Mouse (Mus musculus): ENCODE measurements at regions not wholly inside any gene's neighbourhood (a gene's known extent, or its start where the extent isn't known, plus 50 kb on each side); places are given as distances from the start of the nearest gene placed in this dataset.
A peak's percentile ranks its signal among the peaks of the same experiment; 100 is the strongest.

DNA sequence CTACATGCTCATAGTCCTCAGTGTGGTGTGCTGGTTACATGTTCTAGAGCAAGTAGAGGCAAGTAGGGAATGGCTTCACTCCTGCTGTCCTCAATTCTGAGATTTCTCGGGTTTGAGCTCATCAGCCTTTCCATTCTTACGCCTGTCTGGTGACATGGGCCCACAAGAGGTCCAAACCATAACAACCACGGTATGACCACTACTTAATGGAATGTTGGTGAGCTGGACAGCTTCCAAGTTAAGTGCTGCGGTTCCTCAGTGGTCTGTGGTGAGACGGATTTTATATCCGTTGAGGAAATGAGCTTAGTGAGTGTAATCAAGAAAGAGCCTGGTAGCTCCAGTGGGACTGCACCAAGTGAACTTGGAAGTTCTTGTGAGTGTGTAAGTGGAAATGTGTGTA lies 381.6 kb downstream of the 1810013L24Rik start:
- Histone ChIP-seq H3K27ac (replicated peaks; ENCODE audit: low read depth, low read length) (no peak overlapping the region), H3K36me3 (ENCODE audit: control insufficient read depth, insufficient read depth, low read length) (no peaks in the 10 kb centered on the region), H3K9me3 (ENCODE audit: control insufficient read depth, low read length) (no peaks in the 10 kb centered on the region), H3K4me3 (ENCODE audit: low read depth, low read length) (no peak overlapping the region), H3K4me1 (ENCODE audit: control insufficient read depth, insufficient read depth, low read length) (no peaks in the 10 kb centered on the region), H3K27me3 (ENCODE audit: control insufficient read depth, insufficient read depth, low read length) (no peaks in the 10 kb centered on the region), H3K4me2 (ENCODE audit: low read depth, severe bottlenecking) (no peak overlapping the region), H3K9ac (ENCODE audit: low read length) (no peak overlapping the region)
- ATAC-seq (ENCODE audit: insufficient number of reproducible peaks, low FRiP score, low TSS enrichment, low read depth) (no peak), DNase-seq (ENCODE audit: low spot score) (no peak)
- 86% methylated on average over 6 of the region's 6 CpGs for WGBS

DNA sequence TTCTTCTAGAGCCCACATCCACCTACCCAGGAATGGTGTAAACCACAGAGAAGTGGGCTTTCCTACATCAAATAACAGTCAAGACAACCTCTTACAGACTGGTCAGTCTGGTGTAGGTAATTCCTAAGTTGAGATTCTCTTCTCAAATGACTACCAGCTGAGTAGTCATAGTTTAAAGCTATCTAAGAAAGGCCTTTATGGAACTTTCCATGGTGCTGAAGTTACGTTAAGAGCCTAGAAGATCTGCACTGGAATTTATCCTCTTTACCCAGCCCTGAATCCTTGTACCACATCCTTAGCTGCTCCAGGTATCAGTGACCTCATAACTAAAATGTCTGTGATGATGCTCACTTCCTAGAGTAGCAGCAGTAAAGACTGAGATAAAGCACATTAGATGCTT lies 385.2 kb downstream of the 1810013L24Rik start:
- 58% methylated on average over 1 of the region's 1 CpGs for WGBS

DNA sequence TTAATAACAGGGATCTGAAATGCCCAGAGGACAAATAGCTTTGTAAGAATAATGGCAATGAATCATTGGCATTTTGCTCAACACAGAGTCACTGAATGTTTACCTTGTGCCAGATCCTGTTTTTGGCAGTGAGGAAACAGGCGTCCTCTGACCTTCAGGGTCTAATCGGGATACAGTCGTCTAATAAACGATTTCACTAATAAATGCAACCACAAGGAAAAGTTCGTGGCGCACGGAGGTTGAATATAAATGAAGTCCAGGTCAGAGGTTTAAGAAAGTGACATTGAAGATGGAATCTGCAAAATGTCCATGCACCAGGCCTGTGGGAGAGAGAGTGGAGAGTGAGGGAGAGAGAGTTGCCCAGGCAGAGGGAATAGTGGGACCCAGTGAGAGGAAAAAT lies 387.5 kb downstream of the 1810013L24Rik start:
- H3K9ac ChIP-seq (ENCODE audit: low read length): no peak overlapping the region
- no peak overlapping the region for H3K4me3 ChIP-seq (ENCODE audit: low read depth, low read length)
- H3K27ac ChIP-seq (replicated peaks; ENCODE audit: low read depth, low read length): no peak overlapping the region
- no peaks in the 10 kb centered on the region for H3K9me3 ChIP-seq (ENCODE audit: control insufficient read depth, low read length)
- 81% methylated on average over 7 of the region's 7 CpGs for WGBS
- H3K36me3 ChIP-seq (ENCODE audit: control insufficient read depth, insufficient read depth, low read length): no peaks in the 10 kb centered on the region
- ATAC-seq (ENCODE audit: insufficient number of reproducible peaks, low FRiP score, low TSS enrichment, low read depth): no peak
- no peaks in the 10 kb centered on the region for H3K4me1 ChIP-seq (ENCODE audit: control insufficient read depth, insufficient read depth, low read length)
- H3K4me2 ChIP-seq (ENCODE audit: low read depth, severe bottlenecking): no peak overlapping the region
- no peak for DNase-seq (ENCODE audit: low spot score)
- no peaks in the 10 kb centered on the region for H3K27me3 ChIP-seq (ENCODE audit: control insufficient read depth, insufficient read depth, low read length)

More for the DNA sequence above, 385.2 kb downstream of the 1810013L24Rik start:
- no peak overlapping the region for H3K27ac ChIP-seq (replicated peaks; ENCODE audit: low read depth, low read length)
- ATAC-seq (ENCODE audit: insufficient number of reproducible peaks, low FRiP score, low TSS enrichment, low read depth) (no peak), DNase-seq (ENCODE audit: low spot score) (no peak)
- no peaks in the 10 kb centered on the region for H3K9me3 ChIP-seq (ENCODE audit: control insufficient read depth, low read length)
- H3K27me3 ChIP-seq (ENCODE audit: control insufficient read depth, insufficient read depth, low read length): no peaks in the 10 kb centered on the region
- H3K4me1 ChIP-seq (ENCODE audit: control insufficient read depth, insufficient read depth, low read length): no peaks in the 10 kb centered on the region
- no peak overlapping the region for H3K4me3 ChIP-seq (ENCODE audit: low read depth, low read length)
- H3K9ac ChIP-seq (ENCODE audit: low read length): no peak overlapping the region
- H3K4me2 ChIP-seq (ENCODE audit: low read depth, severe bottlenecking): no peak overlapping the region
- H3K36me3 ChIP-seq (ENCODE audit: control insufficient read depth, insufficient read depth, low read length): no peaks in the 10 kb centered on the region

DNA sequence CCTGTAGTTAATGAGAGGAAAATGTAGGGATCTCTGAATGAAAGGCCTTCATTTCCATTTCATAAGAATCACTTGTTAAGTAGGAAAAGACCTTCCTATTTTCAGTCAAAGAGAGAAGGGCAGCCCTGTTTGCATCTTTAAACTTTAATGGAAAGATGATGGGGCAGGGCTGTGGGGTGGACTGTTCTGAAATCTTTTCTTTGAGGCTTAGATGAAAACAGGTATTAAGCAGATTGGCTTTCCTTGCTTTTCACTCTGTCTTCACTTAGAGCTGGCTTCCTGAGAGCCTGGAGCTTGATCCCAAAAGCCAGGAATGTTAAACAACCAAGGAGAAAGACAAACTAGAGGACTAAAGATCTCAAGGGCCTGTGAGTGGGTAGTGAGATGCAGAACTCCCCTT lies 400.3 kb downstream of the 1810013L24Rik start:
- H3K4me3 ChIP-seq (ENCODE audit: low read depth, low read length): no peak overlapping the region

DNA sequence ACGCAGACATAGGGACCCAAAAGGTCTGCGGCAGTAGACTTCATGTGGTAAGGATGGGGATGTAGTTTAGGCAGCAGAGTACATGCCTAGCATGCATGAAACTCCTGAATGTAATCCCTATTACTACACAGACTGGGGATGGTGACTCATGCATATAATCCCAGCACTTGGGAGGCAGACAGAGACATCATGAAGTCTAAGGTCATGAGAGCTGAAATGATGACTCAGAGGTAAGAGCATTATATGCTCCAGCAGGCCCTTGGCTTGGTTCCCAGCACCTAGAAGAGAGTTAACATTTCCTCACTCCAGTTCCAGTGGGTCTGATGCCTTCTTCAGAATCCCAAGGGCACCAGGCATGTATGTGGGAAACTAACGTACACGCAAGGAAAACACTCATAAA lies 412.2 kb downstream of the 1810013L24Rik start:
- no peak overlapping the region for H3K9ac ChIP-seq (ENCODE audit: low read length)

More for the DNA sequence above, 400.3 kb downstream of the 1810013L24Rik start:
- H3K9me3 ChIP-seq (ENCODE audit: control insufficient read depth, low read length): no peaks in the 10 kb centered on the region
- no peaks in the 10 kb centered on the region for H3K36me3 ChIP-seq (ENCODE audit: control insufficient read depth, insufficient read depth, low read length)
- H3K9ac ChIP-seq (ENCODE audit: low read length): no peak overlapping the region
- H3K4me1 ChIP-seq (ENCODE audit: control insufficient read depth, insufficient read depth, low read length): no peaks in the 10 kb centered on the region
- no peak for DNase-seq (ENCODE audit: low spot score)
- no peak for ATAC-seq (ENCODE audit: insufficient number of reproducible peaks, low FRiP score, low TSS enrichment, low read depth)
- H3K4me2 ChIP-seq (ENCODE audit: low read depth, severe bottlenecking): no peak overlapping the region
- H3K27me3 ChIP-seq (ENCODE audit: control insufficient read depth, insufficient read depth, low read length): no peaks in the 10 kb centered on the region
- H3K27ac ChIP-seq (replicated peaks; ENCODE audit: low read depth, low read length): no peak overlapping the region

DNA sequence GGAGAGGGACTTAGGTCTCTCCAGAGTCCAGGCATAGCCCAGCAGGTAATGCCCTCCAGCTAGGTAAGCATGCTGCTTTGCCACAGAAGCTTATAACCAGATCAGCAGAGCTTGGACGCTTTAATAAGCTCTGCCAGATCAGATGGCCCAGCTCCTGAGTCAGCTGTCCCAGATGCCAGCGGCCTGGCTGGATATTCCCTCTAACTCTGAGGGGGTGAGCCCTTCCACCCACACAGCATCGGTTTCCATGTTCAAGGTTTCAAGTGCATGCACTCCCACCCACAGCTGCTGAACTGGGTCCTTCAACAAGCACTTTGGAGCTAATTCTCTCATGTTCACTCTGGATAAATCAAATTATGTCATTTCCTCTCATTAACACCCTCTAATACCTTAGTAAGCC lies 417.3 kb downstream of the 1810013L24Rik start:
- H3K27ac ChIP-seq (replicated peaks; ENCODE audit: low read depth, low read length): no peak overlapping the region
- no peak overlapping the region for H3K4me2 ChIP-seq (ENCODE audit: low read depth, severe bottlenecking)
- WGBS: 34% methylated on average over 3 of the region's 3 CpGs
- peak; percentile 31 for DNase-seq (ENCODE audit: low spot score)
- no peaks in the 10 kb centered on the region for H3K27me3 ChIP-seq (ENCODE audit: control insufficient read depth, insufficient read depth, low read length)
- no peak overlapping the region for H3K4me3 ChIP-seq (ENCODE audit: low read depth, low read length)
- H3K9me3 ChIP-seq (ENCODE audit: control insufficient read depth, low read length): no peaks in the 10 kb centered on the region
- no peaks in the 10 kb centered on the region for H3K36me3 ChIP-seq (ENCODE audit: control insufficient read depth, insufficient read depth, low read length)
- no peak overlapping the region for H3K9ac ChIP-seq (ENCODE audit: low read length)
- H3K4me1 ChIP-seq (ENCODE audit: control insufficient read depth, insufficient read depth, low read length): peaks cover 2% of the 10 kb centered on the region; the same call in 1 of the 2 replicates
- ATAC-seq (ENCODE audit: insufficient number of reproducible peaks, low FRiP score, low TSS enrichment, low read depth): peak; percentile 51; the same call in 1 of the 2 replicates

More for the DNA sequence above, 412.2 kb downstream of the 1810013L24Rik start:
- Histone ChIP-seq H3K27me3 (ENCODE audit: control insufficient read depth, insufficient read depth, low read length) (no peaks in the 10 kb centered on the region), H3K4me2 (ENCODE audit: low read depth, severe bottlenecking) (no peak overlapping the region), H3K27ac (replicated peaks; ENCODE audit: low read depth, low read length) (no peak overlapping the region), H3K4me1 (ENCODE audit: control insufficient read depth, insufficient read depth, low read length) (no peaks in the 10 kb centered on the region; the same call in 1 of the 2 replicates), H3K36me3 (ENCODE audit: control insufficient read depth, insufficient read depth, low read length) (no peaks in the 10 kb centered on the region), H3K9me3 (ENCODE audit: control insufficient read depth, low read length) (peaks cover 4% of the 10 kb centered on the region; the same call in 1 of the 2 replicates), H3K4me3 (ENCODE audit: low read depth, low read length) (no peak overlapping the region)
- DNase-seq (ENCODE audit: low spot score): no peak
- 94% methylated on average over 4 of the region's 4 CpGs for WGBS
- ATAC-seq (ENCODE audit: insufficient number of reproducible peaks, low FRiP score, low TSS enrichment, low read depth): no peak

DNA sequence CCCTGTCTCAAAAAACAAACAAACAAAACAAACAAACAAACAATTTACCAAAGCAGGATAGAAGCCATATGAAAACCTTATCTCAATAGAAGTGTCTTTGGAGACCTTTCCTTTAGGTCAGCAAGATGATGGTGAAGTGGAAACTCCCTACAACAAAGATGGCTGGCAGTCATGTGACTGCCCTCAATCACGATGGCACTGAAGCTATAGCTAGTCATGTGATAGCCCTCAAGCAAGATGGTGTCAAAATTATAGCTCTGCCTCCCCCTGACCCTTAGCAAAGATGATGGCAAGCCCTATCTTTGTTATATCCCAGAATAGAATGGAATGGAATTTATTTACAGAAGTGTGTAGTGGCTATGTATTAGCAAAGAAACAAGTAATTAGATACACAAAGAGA lies 423.2 kb downstream of the 1810013L24Rik start:
- DNase-seq (ENCODE audit: low spot score) (no peak), ATAC-seq (ENCODE audit: insufficient number of reproducible peaks, low FRiP score, low TSS enrichment, low read depth) (no peak)
- Histone ChIP-seq H3K4me1 (ENCODE audit: control insufficient read depth, insufficient read depth, low read length) (0 out of 2 replicates have a peak, but pooled peaks cover 2% of the 10 kb centered on the region), H3K9me3 (ENCODE audit: control insufficient read depth, low read length) (no peaks in the 10 kb centered on the region), H3K4me2 (ENCODE audit: low read depth, severe bottlenecking) (no peak overlapping the region), H3K27ac (replicated peaks; ENCODE audit: low read depth, low read length) (no peak overlapping the region), H3K4me3 (ENCODE audit: low read depth, low read length) (no peak overlapping the region), H3K9ac (ENCODE audit: low read length) (no peak overlapping the region), H3K36me3 (ENCODE audit: control insufficient read depth, insufficient read depth, low read length) (no peaks in the 10 kb centered on the region), H3K27me3 (ENCODE audit: control insufficient read depth, insufficient read depth, low read length) (no peaks in the 10 kb centered on the region)
- 83% methylated on average over 1 of the region's 1 CpGs for WGBS

DNA sequence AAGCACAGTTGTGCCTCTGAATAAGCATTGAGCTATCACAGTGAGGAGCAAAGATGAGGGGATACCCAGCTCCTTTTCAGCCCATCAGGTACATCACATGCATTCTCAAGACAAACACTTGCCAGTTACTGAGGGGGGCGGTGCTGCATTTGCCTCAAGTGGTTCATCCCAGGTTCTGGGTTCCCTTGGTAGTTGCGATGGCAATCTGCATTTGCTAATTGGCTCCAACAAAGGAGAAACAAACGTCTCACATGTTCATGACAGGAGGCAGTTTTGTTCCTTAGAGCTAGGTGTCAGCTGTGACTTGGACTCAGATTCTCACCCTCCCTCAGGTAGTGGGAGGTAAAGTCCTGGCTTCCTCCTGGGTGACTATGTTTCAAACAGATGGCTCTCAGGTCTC lies 425.5 kb downstream of the 1810013L24Rik start:
- H3K4me3 ChIP-seq (ENCODE audit: low read depth, low read length): no peak overlapping the region
- H3K9me3 ChIP-seq (ENCODE audit: control insufficient read depth, low read length): no peaks in the 10 kb centered on the region
- ATAC-seq (ENCODE audit: insufficient number of reproducible peaks, low FRiP score, low TSS enrichment, low read depth) (no peak), DNase-seq (ENCODE audit: low spot score) (no peak)
- 40% methylated on average over 3 of the region's 3 CpGs for whole genome bisulfite sequencing
- H3K4me1 ChIP-seq (ENCODE audit: control insufficient read depth, insufficient read depth, low read length): 0 out of 2 replicates have a peak, but pooled peaks cover 2% of the 10 kb centered on the region
- H3K27ac ChIP-seq (replicated peaks; ENCODE audit: low read depth, low read length): no peak overlapping the region
- no peak overlapping the region for H3K9ac ChIP-seq (ENCODE audit: low read length)
- no peaks in the 10 kb centered on the region for H3K36me3 ChIP-seq (ENCODE audit: control insufficient read depth, insufficient read depth, low read length)
- H3K27me3 ChIP-seq (ENCODE audit: control insufficient read depth, insufficient read depth, low read length): no peaks in the 10 kb centered on the region
- H3K4me2 ChIP-seq (ENCODE audit: low read depth, severe bottlenecking): no peak overlapping the region

DNA sequence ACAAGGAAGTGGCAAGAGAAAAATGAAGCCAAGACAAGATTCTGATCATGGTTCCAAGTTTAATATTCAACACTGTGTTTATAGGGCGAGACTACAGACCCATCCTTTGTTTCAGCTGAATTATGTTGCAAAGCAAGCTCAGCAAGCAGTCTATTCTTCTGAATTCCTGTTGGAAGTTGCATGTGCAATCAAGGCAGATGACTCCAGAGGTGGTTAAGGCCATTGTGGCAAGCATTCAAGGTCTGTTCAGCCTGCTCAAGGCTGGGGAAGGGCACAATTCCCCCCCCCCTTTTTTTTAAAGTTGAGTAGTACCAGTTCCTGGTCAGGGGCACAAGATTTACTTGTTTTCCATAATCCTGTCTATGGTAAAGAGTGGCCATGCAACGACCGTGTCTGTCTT lies 431.1 kb downstream of the 1810013L24Rik start:
- Histone ChIP-seq H3K4me3 (ENCODE audit: low read depth, low read length) (no peak overlapping the region), H3K4me2 (ENCODE audit: low read depth, severe bottlenecking) (no peak overlapping the region), H3K9ac (ENCODE audit: low read length) (no peak overlapping the region), H3K36me3 (ENCODE audit: control insufficient read depth, insufficient read depth, low read length) (no peaks in the 10 kb centered on the region), H3K4me1 (ENCODE audit: control insufficient read depth, insufficient read depth, low read length) (no peaks in the 10 kb centered on the region), H3K27me3 (ENCODE audit: control insufficient read depth, insufficient read depth, low read length) (no peaks in the 10 kb centered on the region), H3K9me3 (ENCODE audit: control insufficient read depth, low read length) (no peaks in the 10 kb centered on the region), H3K27ac (replicated peaks; ENCODE audit: low read depth, low read length) (no peak overlapping the region)
- DNase-seq (ENCODE audit: low spot score) (no peak), ATAC-seq (ENCODE audit: insufficient number of reproducible peaks, low FRiP score, low TSS enrichment, low read depth) (no peak)
- 77% methylated on average over 3 of the region's 3 CpGs for WGBS

Data from limb, embryonic 11.5 days (tissue).